Mouse (Mus musculus) brain, embryonic 18.5 days (tissue): ENCODE measurements around the gene Atf5.

Experiments
- DNase-seq: peaks from one replicate; pipeline ENCODE4 v3.0.0-alpha.2; 2012; ENCODE audit warnings: low read depth, low spot score

Gene Atf5

GRCm38 (mm10) chr7:44850146-44850545, 33.7 kb upstream of the Atf5 start:
- no peak for DNase-seq

- DNase-seq, result peak; percentile 96
These were observed 33.1 kb upstream of the Atf5 start for GRCm38 (mm10) chr7:44849416-44850111.

- DNase-seq, result peak; percentile 99
These were observed 32.3 kb upstream of the Atf5 start, which contains the start of the genes Akt1s1 and Tbc1d17 for GRCm38 (mm10) chr7:44848561-44849415. Akt1s1 (plus strand) TSS chr7:44848991. Tbc1d17 (minus strand) TSS chr7:44849079.

- no peak for DNase-seq
These were observed 31.3 kb upstream of the Atf5 start for GRCm38 (mm10) chr7:44847772-44848171.

GRCm38 (mm10) chr7:44846804-44847203, 30.3 kb upstream of the Atf5 start:
- DNase-seq, result no peak

- DNase-seq, result no peak
These were observed 28.5 kb upstream of the Atf5 start for GRCm38 (mm10) chr7:44845006-44845405.

GRCm38 (mm10) chr7:44841825-44842463, 25.5 kb upstream of the Atf5 start:
- no peak for DNase-seq

GRCm38 (mm10) chr7:44840426-44840825, 24.0 kb upstream of the Atf5 start:
- DNase-seq, result no peak

- DNase-seq, result no peak
These were observed 23.2 kb upstream of the Atf5 start for GRCm38 (mm10) chr7:44839491-44840191.

GRCm38 (mm10) chr7:44839171-44839490, 22.7 kb upstream of the Atf5 start:
- DNase-seq, result no peak

GRCm38 (mm10) chr7:44838073-44838472, 21.6 kb upstream of the Atf5 start:
- no peak for DNase-seq

- DNase-seq, result no peak
These were observed 20.1 kb upstream of the Atf5 start for GRCm38 (mm10) chr7:44836423-44837053.

GRCm38 (mm10) chr7:44836016-44836404, 19.6 kb upstream of the Atf5 start:
- DNase-seq, result no peak

GRCm38 (mm10) chr7:44835373-44836015, 19.0 kb upstream of the Atf5 start:
- no peak for DNase-seq

- DNase-seq, result no peak
These were observed 16.3 kb upstream of the Atf5 start for GRCm38 (mm10) chr7:44832763-44833162.

GRCm38 (mm10) chr7:44828706-44829105, 12.2 kb upstream of the Atf5 start:
- DNase-seq, result no peak

GRCm38 (mm10) chr7:44826771-44827170, 10.3 kb upstream of the Atf5 start:
- DNase-seq, result no peak

GRCm38 (mm10) chr7:44824872-44825271, 8.4 kb upstream of the Atf5 start:
- peak; percentile 46 for DNase-seq

GRCm38 (mm10) chr7:44823409-44823808, 7.0 kb upstream of the Atf5 start:
- DNase-seq, result no peak

GRCm38 (mm10) chr7:44821666-44822448, 5.4 kb upstream of the Atf5 start:
- no peak for DNase-seq
